Comparison of ENCODE assay signal across 11 mouse cellular contexts in genomic region chr19:21510116-21510515, GRCm38 (mm10). TPM values are rescaled to one million over a fixed set of nuclear protein-coding genes. Genes with fewer than 3 reads are reported as not detected.
DNase-seq lines count a peak whose midpoint lies in the region; ATAC-seq lines count a peak whose summit lies in the region.
"Had no signal": no experiment of that assay in that cellular context is flagged by ENCODE, and none has a peak within 500 bp of the region (broad histone marks: within the 10 kb centered on the region; RNA-seq: fewer than 3 reads in every experiment).

No protein-coding gene starts in this region.

- H3K27ac ChIP-seq in intestine, embryonic 16.5 days (ENCODE audit: low read length): no peak overlapping the region
- H3K27ac ChIP-seq: embryonic facial prominence, embryonic 12.5 days; limb, embryonic 15.5 days; stomach, embryonic 15.5 days had no signal

- H3K4me3 ChIP-seq in intestine, embryonic 16.5 days (ENCODE audit: low read length): no peak overlapping the region
- H3K4me3 ChIP-seq: embryonic facial prominence, embryonic 12.5 days; limb, embryonic 15.5 days; stomach, embryonic 15.5 days had no signal

- H3K4me2 ChIP-seq in intestine, embryonic 16.5 days (ENCODE audit: low read depth, low read length): no peak overlapping the region
- H3K4me2 ChIP-seq: embryonic facial prominence, embryonic 12.5 days; limb, embryonic 15.5 days; stomach, embryonic 15.5 days had no signal

- peaks cover 3% of the 10 kb centered on the region; the same call in 1 of the 2 replicates for H3K4me1 ChIP-seq in intestine, embryonic 16.5 days (ENCODE audit: control insufficient read depth, insufficient read depth, low read length)
- H3K4me1 ChIP-seq: embryonic facial prominence, embryonic 12.5 days; limb, embryonic 15.5 days; stomach, embryonic 15.5 days had no signal

- no peak overlapping the region for H3K9ac ChIP-seq in intestine, embryonic 16.5 days (ENCODE audit: low read depth, low read length)
- H3K9ac ChIP-seq: embryonic facial prominence, embryonic 12.5 days; limb, embryonic 15.5 days; stomach, embryonic 15.5 days had no signal

- no peaks in the 10 kb centered on the region for H3K9me3 ChIP-seq in intestine, embryonic 16.5 days (ENCODE audit: control insufficient read depth, low read length)
- H3K9me3 ChIP-seq: embryonic facial prominence, embryonic 12.5 days; limb, embryonic 15.5 days; stomach, embryonic 15.5 days had no signal

- H3K27me3 ChIP-seq in intestine, embryonic 16.5 days (replicated peaks; ENCODE audit: control insufficient read depth, insufficient read depth, low read length): no peaks in the 10 kb centered on the region
- H3K27me3 ChIP-seq: embryonic facial prominence, embryonic 12.5 days; limb, embryonic 15.5 days; stomach, embryonic 15.5 days had no signal

- ATAC-seq in activated CD4-positive, CD25-positive, alpha-beta regulatory T cell, adult 4 months: peak; percentile 64
- ATAC-seq in common myeloid progenitor, adult 5-6 weeks (replicated peaks; ENCODE audit: low read depth, poor library complexity, severe bottlenecking): peak; percentile 93
- peak; percentile 74; the same call in 1 of the 2 replicates for ATAC-seq in intestine, embryonic 16.5 days
- ATAC-seq in megakaryocyte, adult 5-6 weeks (ENCODE audit: poor library complexity, severe bottlenecking): peak; percentile 96

- 44% methylated on average over 3 of the region's 3 CpGs for WGBS in intestine, embryonic 16.5 days

- H3K36me3 ChIP-seq in intestine, embryonic 16.5 days (ENCODE audit: control insufficient read depth, insufficient read depth, low read length): no peaks in the 10 kb centered on the region
- H3K36me3 ChIP-seq: embryonic facial prominence, embryonic 12.5 days; limb, embryonic 15.5 days; stomach, embryonic 15.5 days had no signal

- peak; percentile 36 for DNase-seq in layer of hippocampus, adult 11-12 months (ENCODE audit: low spot score)
- no peak for DNase-seq in layer of hippocampus, adult 9-11 months
- peak; percentile 56 for DNase-seq in CD4-positive, CD25-positive, alpha-beta regulatory T cell, adult 2 months (ENCODE audit: low read depth, low spot score)
- no peak for DNase-seq in right cerebral cortex, adult 18-20 months

RNA-seq across cellular contexts. Expression of gene Gda, which starts 36.9 kb away (rescaled TPM):
- under 1 TPM in 1 of 2 experiments, not detected in 1; 0.31 TPM for polyA plus RNA-seq in activated CD4-positive, CD25-positive, alpha-beta regulatory T cell, adult 4 months (2017; shearing (Covaris generic))
- total RNA-seq in common myeloid progenitor, adult 5-6 weeks (2017): 6.5 and 9.6 TPM in 2 replicates
- polyA plus RNA-seq in intestine, embryonic 16.5 days (2015; fragmentation: Nextera tagmentation; extraction: Ambion mirVana): 17.0 and 20.3 TPM in 2 replicates
- 165 and 167 TPM in 2 replicates for total RNA-seq in megakaryocyte, adult 5-6 weeks (2015)
- 226 and 236 TPM in 2 replicates for total RNA-seq in megakaryocyte, adult 5-6 weeks (2017)

Comparison
In these comparisons a context has a peak if more than half of its experiments do, and no peak if none do; other contexts are left out.
1. DNase-seq: peak in layer of hippocampus, adult 11-12 months (single experiment) and CD4-positive, CD25-positive, alpha-beta regulatory T cell, adult 2 months (single experiment); none in layer of hippocampus, adult 9-11 months (single experiment) and right cerebral cortex, adult 18-20 months (single experiment).
2. RNA of gene Gda, which starts 36.9 kb away (total RNA-seq): 165 to 236 TPM in megakaryocyte, adult 5-6 weeks; 6.5 to 9.6 TPM in common myeloid progenitor, adult 5-6 weeks; every median in the first group is over 10 times any median in the second.
3. Peak in every context shown above with its lines, with median percentiles within 50 percentile points of each other: ATAC-seq.